Mouse (Mus musculus) spleen, postnatal 10 days (tissue): ENCODE data around the gene Ace2.

ENCODE experiments used
- DNase-seq, 2 experiments: peaks; one replicate each; pipeline ENCODE4 v3.0.0; 2021 to 2022; ENCODE audit warnings: low spot score in 2 of 2

Ace2 gene

GRCm38 (mm10) chrX:164139032-164139431 lies at the start of gene Ace2:
Ace2 (plus strand) TSS chrX:164139332.
- no peak for DNase-seq

- no peak for DNase-seq
Measured at GRCm38 (mm10) chrX:164089916-164090315, 49.2 kb upstream of the Ace2 start.

- DNase-seq = no peak
Measured at GRCm38 (mm10) chrX:164092300-164093169, 46.6 kb upstream of the Ace2 start.

- no peak for DNase-seq
Measured at GRCm38 (mm10) chrX:164093435-164093834, 45.7 kb upstream of the Ace2 start.

- no peak for DNase-seq
Measured at GRCm38 (mm10) chrX:164095838-164096237, 43.3 kb upstream of the Ace2 start.

GRCm38 (mm10) chrX:164101483-164101882 lies 37.6 kb upstream of the Ace2 start:
- DNase-seq = no peak

- DNase-seq = no peak
Measured at GRCm38 (mm10) chrX:164102198-164102597, 36.9 kb upstream of the Ace2 start.

GRCm38 (mm10) chrX:164102656-164103055 lies 36.5 kb upstream of the Ace2 start:
- no peak for DNase-seq

- no peak for DNase-seq
Measured at GRCm38 (mm10) chrX:164111146-164111545, 28.0 kb upstream of the Ace2 start.

- no peak for DNase-seq
Measured at GRCm38 (mm10) chrX:164113744-164114143, 25.4 kb upstream of the Ace2 start.

GRCm38 (mm10) chrX:164123942-164124341 lies 15.2 kb upstream of the Ace2 start:
- no peak for DNase-seq

GRCm38 (mm10) chrX:164133531-164133930 lies 5.6 kb upstream of the Ace2 start:
- no peak for DNase-seq

GRCm38 (mm10) chrX:164135304-164135818 lies 3.8 kb upstream of the Ace2 start:
- no peak for DNase-seq

- peak; percentile 8 to 13 for DNase-seq
Measured at GRCm38 (mm10) chrX:164145463-164146250, 6.5 kb downstream of the Ace2 start.

GRCm38 (mm10) chrX:164152703-164153102 lies 13.6 kb downstream of the Ace2 start:
- DNase-seq = no peak

- no peak for DNase-seq
Measured at GRCm38 (mm10) chrX:164153606-164154005, 14.5 kb downstream of the Ace2 start.

- DNase-seq = no peak
Measured at GRCm38 (mm10) chrX:164154594-164154993, 15.5 kb downstream of the Ace2 start.

- DNase-seq = no peak
Measured at GRCm38 (mm10) chrX:164164681-164165080, 25.5 kb downstream of the Ace2 start.

GRCm38 (mm10) chrX:164171034-164171433 lies 31.9 kb downstream of the Ace2 start:
- no peak for DNase-seq

GRCm38 (mm10) chrX:164173880-164174279 lies 34.7 kb downstream of the Ace2 start:
- no peak for DNase-seq

GRCm38 (mm10) chrX:164175311-164175710 lies 36.2 kb downstream of the Ace2 start:
- no peak for DNase-seq

GRCm38 (mm10) chrX:164175780-164176179 lies 36.6 kb downstream of the Ace2 start:
- DNase-seq = no peak

- no peak for DNase-seq
Measured at GRCm38 (mm10) chrX:164178856-164179255, 39.7 kb downstream of the Ace2 start.
